Comparison of ENCODE assay signal across 21 mouse cellular contexts in the genomic region with DNA sequence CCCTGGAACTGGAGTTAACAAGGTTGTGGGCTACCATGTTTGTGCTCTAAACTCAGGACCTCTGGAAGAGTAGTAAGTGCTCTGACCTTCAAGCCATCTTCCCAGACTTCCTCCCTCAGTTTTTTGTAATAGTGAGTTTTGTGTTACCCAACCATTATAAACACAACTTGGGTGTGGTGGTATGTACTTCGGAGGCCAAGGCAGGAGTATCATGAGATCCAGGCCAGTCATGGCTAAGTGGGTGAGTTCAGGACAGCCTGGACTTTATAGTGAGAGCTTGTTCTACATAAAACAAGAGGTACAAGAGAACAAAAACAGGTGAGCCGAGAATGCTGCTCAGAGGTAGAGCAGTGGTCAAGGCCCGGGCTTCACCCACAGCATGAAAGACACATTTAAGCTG. TPM values are rescaled to one million over a fixed set of nuclear protein-coding genes. Genes with fewer than 3 reads are reported as not detected.
DNase-seq lines count a peak whose midpoint lies in the region; ATAC-seq and TF ChIP-seq lines count a peak whose summit lies in the region.
"Had no signal": no experiment of that assay in that cellular context is flagged by ENCODE, and none has a peak within 500 bp of the region (broad histone marks: within the 10 kb centered on the region; RNA-seq: fewer than 3 reads in every experiment).

No protein-coding gene starts in this region.

- no peak overlapping the region for H3K4me2 ChIP-seq in heart, embryonic 13.5 days
- no peak overlapping the region for H3K4me2 ChIP-seq in stomach, embryonic 16.5 days (ENCODE audit: low read depth, low read length)
- H3K4me2 ChIP-seq in stomach, postnatal 0 days (replicated peaks; ENCODE audit: low read depth) = no peak overlapping the region
- H3K4me2 ChIP-seq: embryonic facial prominence, embryonic 15.5 days; hindbrain, embryonic 14.5 days had no signal

- TF ChIP-seq CTCF in liver, adult 2 months (IDR thresholded peaks at IDR 0.05; ENCODE audit: low read depth, low read length) = no peak
- no peak for TF ChIP-seq CTCF in stomach, postnatal 0 days (IDR thresholded peaks at IDR 0.05; ENCODE audit: low read depth)
- TF ChIP-seq CTCF in thymus, adult 2 months (IDR thresholded peaks at IDR 0.05; ENCODE audit: borderline replicate concordance, control insufficient read depth, extremely low read depth, insufficient read depth, low read length, poor library complexity) = no peak

- no peak overlapping the region for H3K4me3 ChIP-seq in heart, embryonic 13.5 days
- no peak overlapping the region for H3K4me3 ChIP-seq in liver, adult 2 months (ENCODE audit: insufficient read depth, low read depth, low read length)
- no peak overlapping the region for H3K4me3 ChIP-seq in stomach, embryonic 16.5 days (replicated peaks; ENCODE audit: low read length)
- no peak overlapping the region for H3K4me3 ChIP-seq in stomach, postnatal 0 days (ENCODE audit: low read depth, low read length)
- H3K4me3 ChIP-seq in thymus, adult 2 months (ENCODE audit: control insufficient read depth, insufficient read depth, low read length) = no peak overlapping the region
- H3K4me3 ChIP-seq: embryonic facial prominence, embryonic 15.5 days; erythroblast, embryonic 14.5 days; forebrain, embryonic 10.5 days; hindbrain, embryonic 10.5 days had no signal

- 0 out of 2 replicates have a peak overlapping the region, but pooled peaks have one; percentile 15 for H3K27ac ChIP-seq in heart, embryonic 13.5 days (replicated peaks)
- 0 out of 2 replicates have a peak overlapping the region, but pooled peaks have one; percentile 23 for H3K27ac ChIP-seq in liver, adult 2 months (replicated peaks; ENCODE audit: insufficient read depth, low read depth, low read length)
- H3K27ac ChIP-seq in stomach, embryonic 16.5 days (ENCODE audit: low read length) = peak overlapping the region; percentile 38
- no peak overlapping the region for H3K27ac ChIP-seq in stomach, postnatal 0 days (replicated peaks)
- no peak overlapping the region for H3K27ac ChIP-seq in thymus, adult 2 months (ENCODE audit: control insufficient read depth, insufficient read depth, low read length)
- H3K27ac ChIP-seq: embryonic facial prominence, embryonic 15.5 days; forebrain, embryonic 10.5 days; hindbrain, embryonic 10.5 days; hindbrain, embryonic 14.5 days had no signal

- TF ChIP-seq EP300 in stomach, postnatal 0 days (optimal IDR thresholded peaks at IDR 0.05) = no peak

- no peaks in the 10 kb centered on the region for H3K27me3 ChIP-seq in heart, embryonic 13.5 days (replicated peaks)
- H3K27me3 ChIP-seq in liver, adult 2 months (ENCODE audit: control insufficient read depth, insufficient read depth, low read length) = no peaks in the 10 kb centered on the region
- H3K27me3 ChIP-seq in stomach, embryonic 16.5 days (ENCODE audit: control insufficient read depth, insufficient read depth, low read length) = no peaks in the 10 kb centered on the region
- no peaks in the 10 kb centered on the region for H3K27me3 ChIP-seq in stomach, postnatal 0 days (ENCODE audit: control insufficient read depth, insufficient read depth, low read length)
- no peaks in the 10 kb centered on the region for H3K27me3 ChIP-seq in thymus, adult 2 months (ENCODE audit: control insufficient read depth, insufficient read depth, low read length)
- H3K27me3 ChIP-seq: embryonic facial prominence, embryonic 15.5 days had no signal

- peaks cover 45% of the 10 kb centered on the region for H3K4me1 ChIP-seq in heart, embryonic 13.5 days
- peaks cover 26% of the 10 kb centered on the region for H3K4me1 ChIP-seq in liver, adult 2 months (ENCODE audit: control insufficient read depth, insufficient read depth, low read length)
- H3K4me1 ChIP-seq in stomach, embryonic 16.5 days (ENCODE audit: control insufficient read depth, insufficient read depth, low read length) = peaks cover 32% of the 10 kb centered on the region
- H3K4me1 ChIP-seq in stomach, postnatal 0 days (replicated peaks; ENCODE audit: control insufficient read depth, insufficient read depth) = peaks cover 3% of the 10 kb centered on the region; the same call in 1 of the 2 replicates
- peaks cover 20% of the 10 kb centered on the region for H3K4me1 ChIP-seq in thymus, adult 2 months (replicated peaks; ENCODE audit: control insufficient read depth, insufficient read depth, low read length)

- no peaks in the 10 kb centered on the region for H3K36me3 ChIP-seq in heart, embryonic 13.5 days
- H3K36me3 ChIP-seq in liver, adult 2 months (ENCODE audit: control insufficient read depth, insufficient read depth, low read length) = no peaks in the 10 kb centered on the region
- H3K36me3 ChIP-seq in stomach, embryonic 16.5 days (ENCODE audit: control insufficient read depth, insufficient read depth, low read length) = no peaks in the 10 kb centered on the region
- H3K36me3 ChIP-seq in stomach, postnatal 0 days (ENCODE audit: control insufficient read depth, insufficient read depth, low read length) = no peaks in the 10 kb centered on the region
- no peaks in the 10 kb centered on the region for H3K36me3 ChIP-seq in thymus, adult 2 months (ENCODE audit: control insufficient read depth, insufficient read depth, low read length)
- H3K36me3 ChIP-seq: embryonic facial prominence, embryonic 15.5 days; forebrain, embryonic 10.5 days; G1E; hindbrain, embryonic 10.5 days had no signal

- no peak for DNase-seq in heart, postnatal 4 days
- peak; percentile 43 for DNase-seq in liver, adult 2 months (ENCODE audit: extremely low read depth, low read depth, low spot score)
- no peak for DNase-seq in liver
- DNase-seq in stomach, postnatal 0 days (ENCODE audit: low spot score) = no peak
- DNase-seq in thymus, adult 2 months = no peak
- DNase-seq: adrenal gland, adult 8-10 months; adrenal gland, postnatal 36 days; cerebellum, adult 11 months; cerebellum, adult 8-10 months; cerebellum, postnatal 14 days; embryo, embryonic 11 days; heart, postnatal 14 days had no signal

- TF ChIP-seq POLR2A in liver, adult 2 months (IDR thresholded peaks at IDR 0.05; ENCODE audit: extremely low read depth, insufficient read depth, low read length) = no peak
- TF ChIP-seq POLR2A in thymus, adult 2 months (IDR thresholded peaks at IDR 0.05; ENCODE audit: control insufficient read depth, extremely low read depth, insufficient read depth, low read length, poor library complexity) = no peak

- no peak overlapping the region for H3K9ac ChIP-seq in heart, embryonic 13.5 days
- H3K9ac ChIP-seq in liver, adult 2 months (ENCODE audit: low read depth, low read length) = no peak overlapping the region
- no peak overlapping the region for H3K9ac ChIP-seq in stomach, embryonic 16.5 days (ENCODE audit: low read length)
- no peak overlapping the region for H3K9ac ChIP-seq in stomach, postnatal 0 days (ENCODE audit: low read length)
- H3K9ac ChIP-seq: embryonic facial prominence, embryonic 15.5 days; hindbrain, embryonic 14.5 days had no signal

- H3K79me2 ChIP-seq in liver, adult 2 months (ENCODE audit: control insufficient read depth, insufficient read depth, low read length) = peaks cover 44% of the 10 kb centered on the region

- H3K9me3 ChIP-seq in heart, embryonic 13.5 days = no peaks in the 10 kb centered on the region
- H3K9me3 ChIP-seq in stomach, embryonic 16.5 days (replicated peaks; ENCODE audit: control insufficient read depth, low read length) = no peaks in the 10 kb centered on the region
- no peaks in the 10 kb centered on the region for H3K9me3 ChIP-seq in stomach, postnatal 0 days (ENCODE audit: control insufficient read depth, low read length)
- H3K9me3 ChIP-seq: embryonic facial prominence, embryonic 15.5 days; forebrain, embryonic 10.5 days; G1E; hindbrain, embryonic 10.5 days had no signal

- WGBS in heart, embryonic 13.5 days = 94% methylated on average over 3 of the region's 3 CpGs
- WGBS in liver, adult 2 months = 61% methylated on average over 3 of the region's 3 CpGs
- WGBS in stomach, embryonic 16.5 days = 80% methylated on average over 3 of the region's 3 CpGs
- 65% methylated on average over 3 of the region's 3 CpGs for WGBS in stomach, postnatal 0 days
- WGBS in thymus, adult 2 months = 92% methylated on average over 3 of the region's 3 CpGs

- ATAC-seq in heart, embryonic 13.5 days (ENCODE audit: extremely low read depth, insufficient number of reproducible peaks, low FRiP score, low TSS enrichment) = no peak
- ATAC-seq in stomach, embryonic 16.5 days (ENCODE audit: insufficient read depth, low FRiP score) = no peak
- ATAC-seq in stomach, postnatal 0 days (ENCODE audit: low FRiP score, low TSS enrichment) = no peak
- ATAC-seq: forebrain, embryonic 14.5 days had no signal

RNA-seq across cellular contexts. Expression of a gene that starts 35.4 kb away (rescaled TPM):
- 10.5 and 11.2 TPM in 2 replicates for polyA plus RNA-seq in heart, embryonic 13.5 days (2015; fragmentation: Nextera tagmentation; extraction: Ambion mirVana)
- 10 to 100 TPM; 21.2 to 23.2 TPM for total RNA-seq in heart, postnatal 4 days (2021)
- 11.5 and 14.8 TPM in 2 replicates for total RNA-seq in liver, adult 2 months (2014; rRNA removed)
- polyA plus RNA-seq in liver, adult 2 months (2012; rRNA removed) = 8.2 and 13.6 TPM in 2 replicates
- 15.7 and 15.9 TPM in 2 replicates for polyA plus RNA-seq in stomach, embryonic 16.5 days (2015; fragmentation: Nextera tagmentation; extraction: Ambion mirVana)
- polyA plus RNA-seq in stomach, postnatal 0 days (2015; fragmentation: Nextera tagmentation; extraction: Ambion mirVana) = 7.5 and 8.3 TPM in 2 replicates
- 70.0 and 73.4 TPM in 2 replicates for polyA plus RNA-seq in thymus, adult 2 months (2012; rRNA removed)

Comparison
In these comparisons a context has a peak if more than half of its experiments do, and no peak if none do; other contexts are left out.
1. H3K27ac ChIP-seq: peak in heart, embryonic 13.5 days (single experiment), liver, adult 2 months (single experiment) and stomach, embryonic 16.5 days (single experiment); none in stomach, postnatal 0 days (single experiment) and thymus, adult 2 months (single experiment).